Mouse (Mus musculus) stomach, postnatal 0 days (tissue): ENCODE results near the gene Pacsin3. TPM values are rescaled to one million over a fixed set of nuclear protein-coding genes. Genes with fewer than 3 reads are reported as not detected.

Experiments used
- ATAC-seq: fragments of 200-750 bp; cut with Nextera tagmentation; 2 replicates; pipeline ENCODE4 v1.8.0; 2017; ENCODE audit not compliant: low FRiP score, low TSS enrichment
- DNase-seq: peaks from one replicate; pipeline ENCODE4 v3.0.0-alpha.2; 2016; ENCODE audit warnings: low spot score
- H3K27ac ChIP-seq: fragments of 300-500 bp; sonication (generic); replicated peaks from 2 replicates; pipeline ENCODE4 v1.5.1; 2014; ENCODE audit warnings: mild to moderate bottlenecking, control low read depth
- H3K27me3 ChIP-seq: fragments of 300-500 bp; sonication (generic); 2 replicates; pipeline ENCODE4 v1.6.1; 2014; ENCODE audit warnings: low read length; ENCODE audit not compliant: control insufficient read depth, insufficient read depth
- H3K36me3 ChIP-seq: fragments of 300-500 bp; sonication (generic); 2 replicates; pipeline ENCODE4 v1.6.1; 2014; ENCODE audit warnings: low read length, mixed read lengths; ENCODE audit not compliant: control insufficient read depth, insufficient read depth
- H3K4me1 ChIP-seq: fragments of 300-500 bp; sonication (generic); replicated peaks from 2 replicates; pipeline ENCODE4 v1.6.1; 2014; ENCODE audit warnings: antibody characterized with exemption; ENCODE audit not compliant: control insufficient read depth, insufficient read depth
- H3K4me2 ChIP-seq: fragments of 300-500 bp; sonication (generic); replicated peaks from 2 replicates; pipeline ENCODE4 v1.6.1; 2014; ENCODE audit warnings: low read depth, mild to moderate bottlenecking, control low read depth, moderate library complexity
- H3K4me3 ChIP-seq: fragments of 300-500 bp; sonication (generic); 2 replicates; pipeline ENCODE4 v1.5.1; 2014; ENCODE audit warnings: low read depth, low read length, control low read depth
- H3K9ac ChIP-seq: fragments of 300-500 bp; sonication (generic); 2 replicates; pipeline ENCODE4 v1.6.1; 2014; ENCODE audit warnings: mild to moderate bottlenecking, low read length, control low read depth, mixed read lengths
- H3K9me3 ChIP-seq: fragments of 300-500 bp; sonication (generic); 2 replicates; pipeline ENCODE4 v1.6.1; 2016; ENCODE audit warnings: low read length; ENCODE audit not compliant: control insufficient read depth
- CTCF ChIP-seq: IDR thresholded peaks from 2 replicates; pipeline ENCODE4 v1.5.1; 2016; ENCODE audit warnings: antibody characterized with exemption, low read depth, mild to moderate bottlenecking, moderate library complexity
- EP300 ChIP-seq: optimal IDR thresholded peaks from 2 replicates; pipeline ENCODE3; 2016; ENCODE audit warnings: antibody characterized with exemption
- WGBS: fragments of 180-500 bp; shearing (Covaris S2); extraction: QIAGEN DNeasy Blood & Tissue Kit; methylation state at CpG from one replicate; pipeline ENCODE4 v1.1.7; 2014; 5-methylcytosine and 5-hydroxymethylcytosine counted together
- polyA plus RNA-seq: library from polyadenylated mRNA; unstranded; fragments of >200 nt; fragmentation: Nextera tagmentation; extraction: Ambion mirVana; gene quantifications from 2 replicates; pipeline ENCODE4 v1.2.1, GENCODE M21; 2015

Pacsin3 gene
- polyA plus RNA-seq, 1 experiment from 2014 or later: 46.2 TPM

DNA sequence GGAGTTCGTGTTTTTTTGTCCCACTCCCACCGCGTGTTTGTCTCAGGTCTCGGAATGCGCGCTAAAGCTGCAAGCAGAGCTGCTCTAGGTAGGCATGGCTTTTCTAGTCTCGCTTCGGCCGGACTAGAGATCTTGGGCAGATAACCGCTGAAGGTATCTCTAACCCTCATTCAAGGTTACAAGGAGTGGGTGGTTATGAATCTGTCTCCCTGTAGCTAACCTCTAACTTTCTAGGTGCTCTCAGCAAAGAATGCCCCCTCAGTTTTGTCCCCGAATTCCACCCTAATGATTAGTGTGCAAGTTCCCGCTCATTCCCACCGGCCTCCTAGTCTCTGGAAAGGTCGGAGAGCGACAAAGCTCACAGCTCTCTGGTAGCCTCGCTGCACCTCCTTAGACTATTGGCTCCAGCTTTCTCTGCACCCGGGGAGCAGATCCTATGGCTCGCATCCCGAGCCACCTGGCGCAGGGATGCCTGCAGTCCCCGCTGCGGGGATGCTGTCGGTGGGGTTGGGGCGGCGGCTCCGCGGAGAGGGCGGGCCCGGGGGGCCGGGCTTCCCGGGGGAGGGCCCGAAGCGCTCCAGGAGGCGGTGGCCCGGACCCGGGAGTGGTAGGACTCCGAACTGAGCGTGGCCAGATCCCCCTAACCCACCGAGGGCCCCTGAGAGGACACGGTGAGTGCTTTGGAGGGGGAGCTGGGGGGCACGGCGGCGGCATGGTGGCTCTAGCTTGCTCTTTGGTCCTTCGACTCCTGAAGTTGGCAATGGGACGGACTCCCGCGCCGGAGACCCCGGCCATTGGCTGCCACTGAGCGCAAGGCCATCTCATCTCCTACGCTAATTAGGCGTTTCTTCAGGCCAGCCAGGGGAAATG is 737 bp downstream of the Pacsin3 start:
- H3K9me3 ChIP-seq: no peaks in the 10 kb centered on the region
- H3K4me1 ChIP-seq: peaks cover 10% of the 10 kb centered on the region; the same call in 1 of the 2 replicates
- ATAC-seq: peak; percentile 63
- TF ChIP-seq EP300 (no peak), CTCF (no peak; the same call in 1 of the 2 replicates)
- peak overlapping the region; percentile 84 for H3K4me2 ChIP-seq
- WGBS: under 1% methylated on average over 45 of the region's 52 CpGs
- H3K9ac ChIP-seq: peak overlapping the region; percentile 72
- H3K27ac ChIP-seq: peak overlapping the region; percentile 91
- no peaks in the 10 kb centered on the region for H3K27me3 ChIP-seq
- H3K36me3 ChIP-seq: peaks cover 7% of the 10 kb centered on the region
- peak overlapping the region; percentile 72 for H3K4me3 ChIP-seq
- peak; percentile 80 for DNase-seq

DNA sequence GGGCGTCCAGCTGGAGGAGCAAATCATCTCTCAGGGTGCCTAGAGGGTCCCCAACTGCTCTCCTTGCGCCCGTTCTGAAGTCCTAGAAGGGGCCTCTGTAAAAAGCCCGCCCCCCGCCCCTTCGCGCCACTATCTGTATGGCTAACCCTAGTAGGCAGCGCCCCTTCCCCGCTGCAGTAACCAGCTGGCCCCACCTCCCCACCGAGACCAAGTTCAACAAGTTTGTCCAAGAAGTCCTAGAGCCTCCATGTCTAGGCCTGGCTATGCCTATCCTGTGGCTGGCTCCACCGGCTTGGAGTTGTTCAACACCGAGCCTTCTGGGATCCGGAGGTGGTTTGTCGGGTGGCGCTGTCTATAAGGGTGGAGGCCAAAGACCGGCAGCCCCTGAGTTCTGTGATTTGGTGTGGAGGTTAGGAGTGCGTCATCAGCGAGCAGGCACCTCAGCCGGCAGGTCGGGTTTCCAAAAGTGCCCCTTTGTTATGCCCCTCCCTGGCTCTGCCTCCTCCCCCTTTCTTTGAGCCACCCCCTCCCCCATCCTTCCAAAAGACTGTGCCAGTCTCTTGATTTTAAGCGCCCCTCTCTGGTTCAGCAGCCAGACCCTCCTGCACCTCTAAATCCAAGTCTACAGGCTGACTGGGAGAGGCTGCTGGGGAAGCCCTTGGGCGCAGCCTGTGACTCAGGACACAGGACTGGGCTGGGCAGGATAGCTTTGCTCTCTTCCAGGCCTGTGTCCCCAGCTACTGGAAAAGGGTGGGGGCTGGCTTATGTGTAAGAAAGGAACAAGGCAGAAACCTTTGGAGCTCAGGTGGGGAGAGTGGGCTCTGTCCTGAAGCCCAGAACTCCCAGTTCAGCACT is 1.6 kb downstream of the Pacsin3 start:
- H3K27me3 ChIP-seq: no peaks in the 10 kb centered on the region
- H3K4me2 ChIP-seq: peak overlapping the region; percentile 84
- H3K27ac ChIP-seq: peak overlapping the region; percentile 91
- peak overlapping the region; percentile 72 for H3K9ac ChIP-seq
- TF ChIP-seq EP300 (no peak), CTCF (0 out of 2 replicates have a peak, but pooled peaks have one; percentile 6)
- no peaks in the 10 kb centered on the region for H3K9me3 ChIP-seq
- ATAC-seq (peak; percentile 81), DNase-seq (peak; percentile 71)
- peaks cover 10% of the 10 kb centered on the region; the same call in 1 of the 2 replicates for H3K4me1 ChIP-seq
- H3K36me3 ChIP-seq: peaks cover 10% of the 10 kb centered on the region
- H3K4me3 ChIP-seq: peak overlapping the region; percentile 72
- 2% methylated on average over 22 of the region's 22 CpGs for WGBS

- Histone ChIP-seq H3K9me3 (no peaks in the 10 kb centered on the region), H3K4me2 (peak overlapping the region; percentile 84), H3K27ac (peak overlapping the region; percentile 91), H3K4me1 (peaks cover 10% of the 10 kb centered on the region; the same call in 1 of the 2 replicates), H3K27me3 (no peaks in the 10 kb centered on the region), H3K9ac (peak overlapping the region; percentile 72), H3K36me3 (peaks cover 15% of the 10 kb centered on the region), H3K4me3 (peak overlapping the region; percentile 72)
- peak; percentile 70 for ATAC-seq
- 0 out of 2 replicates have a peak, but pooled peaks have one; percentile 7 for TF ChIP-seq CTCF
- no peak for TF ChIP-seq EP300
- 38% methylated on average over 5 of the region's 5 CpGs for WGBS
- peak; percentile 74 for DNase-seq
Observed at GRCm38 (mm10) chr2:91258054-91258453, 2.3 kb downstream of the Pacsin3 start.

- whole genome bisulfite sequencing: 72% methylated on average over 1 of the region's 1 CpGs
- Histone ChIP-seq H3K36me3 (peaks cover 16% of the 10 kb centered on the region), H3K9ac (no peak overlapping the region), H3K27ac (peak overlapping the region; percentile 91), H3K4me2 (peak overlapping the region; percentile 84), H3K4me3 (no peak overlapping the region), H3K27me3 (no peaks in the 10 kb centered on the region), H3K4me1 (peaks cover 10% of the 10 kb centered on the region; the same call in 1 of the 2 replicates), H3K9me3 (no peaks in the 10 kb centered on the region)
- ATAC-seq (no peak), DNase-seq (no peak)
- TF ChIP-seq EP300 (no peak), CTCF (no peak)
Observed at GRCm38 (mm10) chr2:91258830-91259229, 3.1 kb downstream of the Pacsin3 start.

DNA sequence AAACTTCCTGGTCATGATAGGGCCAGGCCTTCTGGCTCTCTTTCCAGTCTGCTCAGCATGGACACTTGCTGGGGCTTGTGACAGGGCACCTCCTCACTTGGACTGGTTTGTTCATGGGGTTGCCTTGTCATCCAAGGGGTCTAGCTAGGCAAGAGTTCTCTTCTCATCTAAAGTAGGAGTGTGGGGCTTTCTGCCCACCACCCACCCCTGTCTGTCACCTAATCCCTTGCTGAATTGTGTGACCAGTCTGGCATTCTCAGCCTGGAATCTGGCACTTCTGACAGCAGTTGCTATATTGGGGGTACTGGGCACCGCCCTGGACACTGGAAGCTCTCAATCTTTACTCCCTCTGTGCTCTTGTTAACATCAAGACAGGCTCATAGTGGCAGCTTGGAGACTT is 3.7 kb downstream of the Pacsin3 start:
- DNase-seq (no peak), ATAC-seq (no peak)
- H3K27me3 ChIP-seq: no peaks in the 10 kb centered on the region
- TF ChIP-seq EP300: no peak
- no peak for TF ChIP-seq CTCF
- H3K4me1 ChIP-seq: peaks cover 10% of the 10 kb centered on the region; the same call in 1 of the 2 replicates
- no peaks in the 10 kb centered on the region for H3K9me3 ChIP-seq
- WGBS: 100% methylated on average over 1 of the region's 1 CpGs
- H3K27ac ChIP-seq: no peak overlapping the region
- peaks cover 16% of the 10 kb centered on the region for H3K36me3 ChIP-seq
- H3K4me3 ChIP-seq: no peak overlapping the region
- H3K4me2 ChIP-seq: no peak overlapping the region
- H3K9ac ChIP-seq: no peak overlapping the region
